Mouse (Mus musculus) ES-E14 (cell line): ENCODE data around the gene Chmp4b. TPM values are rescaled to one million over a fixed set of nuclear protein-coding genes. Genes with fewer than 3 reads are reported as not detected.

ENCODE experiments used
- DNase-seq: peaks from one replicate; pipeline ENCODE4 v3.0.0-alpha.2; 2013; ENCODE audit warnings: low read depth, low spot score
- H3K27ac ChIP-seq: 2 replicates; pipeline ENCODE4 v1.5.1; 2012; ENCODE audit warnings: low read depth, mild to moderate bottlenecking, low read length, moderate library complexity, mixed read lengths; ENCODE audit not compliant: poor library complexity, insufficient read depth, severe bottlenecking
- H3K36me3 ChIP-seq: 2 replicates; pipeline ENCODE4 v1.6.1; 2012; ENCODE audit warnings: mild to moderate bottlenecking, low read length, moderate library complexity, mixed read lengths; ENCODE audit not compliant: control insufficient read depth, poor library complexity, insufficient read depth, severe bottlenecking
- H3K4me1 ChIP-seq, 2 experiments: fragments of 150-350 bp in 1 of 2; sonication (generic) in 1 of 2; 2 replicates each; pipeline ENCODE4 v1.6.1; 2012; ENCODE audit warnings: low read length in 2 of 2, mild to moderate bottlenecking in 1 of 2, mixed read lengths in 1 of 2; ENCODE audit not compliant: control insufficient read depth in 2 of 2, insufficient read depth in 2 of 2, poor library complexity in 1 of 2
- H3K4me3 ChIP-seq, 2 experiments: fragments of 150-350 bp in 1 of 2; sonication (generic) in 1 of 2; 2 replicates each; pipeline ENCODE4 v1.5.1; 2012; ENCODE audit warnings: low read length in 2 of 2, low read depth in 1 of 2, mild to moderate bottlenecking in 1 of 2, mixed read lengths in 1 of 2; ENCODE audit not compliant: insufficient read depth in 1 of 2, poor library complexity in 1 of 2, severe bottlenecking in 1 of 2
- H3K9ac ChIP-seq: 2 replicates; pipeline ENCODE4 v1.6.1; 2012; ENCODE audit warnings: low read depth, mild to moderate bottlenecking, low read length, mixed read lengths; ENCODE audit not compliant: poor library complexity, insufficient read depth, severe bottlenecking
- H3K9me3 ChIP-seq: fragments of 150-350 bp; sonication (generic); 2 replicates; pipeline ENCODE4 v1.6.1; 2012; ENCODE audit warnings: low read depth, mild to moderate bottlenecking, low read length; ENCODE audit not compliant: control insufficient read depth, insufficient read depth
- CHD2 ChIP-seq: IDR thresholded peaks from 2 replicates; pipeline ENCODE4 v1.6.1; 2014; ENCODE audit warnings: mild to moderate bottlenecking, low read depth, low read length, inconsistent platforms
- HCFC1 ChIP-seq: IDR thresholded peaks from 2 replicates; pipeline ENCODE4 v1.6.1; 2012; ENCODE audit warnings: low read length, inconsistent platforms, borderline replicate concordance; ENCODE audit not compliant: insufficient read depth
- MAFK ChIP-seq: IDR thresholded peaks from 2 replicates; pipeline ENCODE4 v1.6.1; 2014; ENCODE audit warnings: mild to moderate bottlenecking, low read depth, low read length, inconsistent platforms; ENCODE audit not compliant: insufficient read depth
- ZC3H11A ChIP-seq: IDR thresholded peaks from 2 replicates; pipeline ENCODE4 v1.6.1; 2012; ENCODE audit warnings: low read depth, mild to moderate bottlenecking, inconsistent platforms, low read length, borderline replicate concordance
- ZNF384 ChIP-seq: IDR thresholded peaks from 2 replicates; pipeline ENCODE4 v1.6.1; 2012; ENCODE audit warnings: low read depth, low read length, inconsistent platforms
- in situ Hi-C, 2 experiments: fragments of 600-800 bp; cut with MboI; formaldehyde crosslinking; loops; one replicate each; pipeline ENCODE4 v1.15.1; 2025; ENCODE audit warnings: low sequenced_read_pairs in 2 of 2, inconsistent platforms in 1 of 2; ENCODE audit not compliant: unreplicated experiment in 2 of 2
- total RNA-seq: library from RNA; depleted of rRNA; stranded (reverse); fragments of 300-350 nt; gene quantifications from 2 replicates; pipeline ENCODE4 v1.2.3, GENCODE M21; 2012

Chmp4b gene
- total RNA-seq, 1 experiment = 94.3 TPM

DNA sequence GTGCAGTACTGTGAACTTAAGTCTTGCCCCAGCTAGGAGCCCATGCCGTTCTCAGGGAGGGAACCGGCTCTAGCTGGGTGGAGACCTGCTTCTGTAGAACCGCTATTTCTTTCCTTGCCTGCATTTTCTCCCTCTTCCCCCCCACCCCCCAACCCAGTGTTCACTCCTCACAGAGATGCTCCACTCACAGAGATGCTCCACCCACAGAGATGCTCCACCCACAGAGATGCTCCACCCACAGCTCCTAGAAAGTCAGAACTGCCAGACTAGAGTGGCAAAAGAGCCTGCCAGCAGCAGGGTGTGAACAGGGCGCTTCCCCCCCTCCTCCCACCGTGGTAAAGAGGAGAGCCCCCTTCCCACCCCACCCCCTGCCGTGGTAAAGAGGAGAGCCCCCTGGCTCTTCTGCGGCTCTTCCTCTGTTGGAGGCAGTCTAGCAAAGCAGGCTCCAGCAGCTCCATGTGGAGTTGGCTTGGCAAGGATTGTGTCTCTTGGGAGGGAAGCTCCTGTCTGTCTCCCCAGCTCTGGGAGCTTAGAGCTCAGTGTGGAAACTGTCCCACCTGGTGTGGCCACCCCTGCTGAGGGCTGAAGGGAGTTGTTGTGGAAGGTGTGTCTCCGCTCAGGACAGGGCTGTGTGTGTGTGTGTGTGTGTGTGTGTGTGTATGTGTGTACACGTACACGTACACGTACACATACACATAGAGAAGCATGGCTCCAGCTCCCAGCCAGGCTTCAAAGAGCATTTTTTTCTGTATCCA, 41.9 kb downstream of the Chmp4b start:
- TF ChIP-seq ZNF384 (no peak), CHD2 (no peak), ZC3H11A (no peak), HCFC1 (no peak), MAFK (no peak)
- peak overlapping the region; percentile 26; the same call in 1 of the 2 replicates for H3K9ac ChIP-seq
- peaks cover 32% of the 10 kb centered on the region for H3K36me3 ChIP-seq
- peak overlapping the region; percentile 45 for H3K27ac ChIP-seq
- no peaks in the 10 kb centered on the region for H3K9me3 ChIP-seq
- H3K4me3 ChIP-seq = peak overlapping the region; percentile 12 to 20; a peak in 1 of 4 replicates
- peak; percentile 66 for DNase-seq
- in situ Hi-C loops = no loop called here
- peaks cover 0 to 8% of the 10 kb centered on the region in 2 experiments; a peak in 2 of 4 replicates for H3K4me1 ChIP-seq

DNA sequence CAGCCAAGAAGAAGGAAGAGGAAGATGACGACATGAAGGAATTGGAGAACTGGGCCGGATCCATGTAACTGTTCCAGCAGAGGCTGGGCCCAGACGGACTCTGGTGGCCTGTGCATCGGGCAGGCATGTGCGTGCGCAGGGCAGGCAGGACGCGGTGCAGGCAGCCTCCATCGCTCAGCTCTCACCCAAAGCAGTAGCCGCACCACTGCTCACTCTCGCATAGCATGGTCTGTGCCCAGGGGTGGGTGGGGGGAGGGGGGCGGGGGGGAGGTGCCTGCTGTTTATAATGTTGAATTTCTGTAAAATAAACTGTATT, 42.4 kb downstream of the Chmp4b start:
- Histone ChIP-seq H3K9me3 (no peaks in the 10 kb centered on the region), H3K27ac (no peak overlapping the region), H3K36me3 (peaks cover 32% of the 10 kb centered on the region), H3K4me1 (peaks cover 0 to 8% of the 10 kb centered on the region in 2 experiments; a peak in 2 of 4 replicates), H3K4me3 (no peak overlapping the region), H3K9ac (no peak overlapping the region)
- in situ Hi-C loops = no loop called here
- no peak for TF ChIP-seq CHD2
- no peak for TF ChIP-seq MAFK
- no peak for TF ChIP-seq ZNF384
- TF ChIP-seq HCFC1 = no peak
- no peak for TF ChIP-seq ZC3H11A
- DNase-seq = no peak

DNA sequence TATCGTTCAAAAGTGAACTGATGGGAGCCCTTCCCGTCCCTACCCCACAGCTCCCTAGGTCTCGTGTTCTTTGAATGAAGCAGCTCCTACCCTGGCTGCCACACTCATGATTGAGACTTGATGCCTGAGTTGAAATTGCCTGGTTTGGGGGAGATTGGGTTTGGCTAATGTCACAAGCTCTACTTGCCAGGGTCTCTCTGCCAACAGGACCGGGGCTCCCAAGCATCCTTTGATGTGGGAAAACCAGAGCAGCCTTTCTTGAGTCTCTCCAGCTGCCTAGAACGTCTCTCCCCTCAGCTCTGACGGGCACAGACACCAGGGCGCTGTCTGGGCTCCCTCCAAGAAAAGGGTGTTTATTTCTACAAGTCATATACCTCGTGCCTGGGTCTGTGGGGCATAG, 44.2 kb downstream of the Chmp4b start:
- H3K4me1 ChIP-seq = peaks cover 0 to 8% of the 10 kb centered on the region in 2 experiments; a peak in 2 of 4 replicates
- no peaks in the 10 kb centered on the region for H3K9me3 ChIP-seq
- TF ChIP-seq ZC3H11A (no peak), HCFC1 (no peak), ZNF384 (no peak), CHD2 (no peak), MAFK (no peak)
- no peak overlapping the region for H3K9ac ChIP-seq
- no peak for DNase-seq
- in situ Hi-C loops = no loop called here
- H3K27ac ChIP-seq = no peak overlapping the region
- H3K36me3 ChIP-seq = peaks cover 25% of the 10 kb centered on the region; the same call in 1 of the 2 replicates
- no peak overlapping the region for H3K4me3 ChIP-seq

DNA sequence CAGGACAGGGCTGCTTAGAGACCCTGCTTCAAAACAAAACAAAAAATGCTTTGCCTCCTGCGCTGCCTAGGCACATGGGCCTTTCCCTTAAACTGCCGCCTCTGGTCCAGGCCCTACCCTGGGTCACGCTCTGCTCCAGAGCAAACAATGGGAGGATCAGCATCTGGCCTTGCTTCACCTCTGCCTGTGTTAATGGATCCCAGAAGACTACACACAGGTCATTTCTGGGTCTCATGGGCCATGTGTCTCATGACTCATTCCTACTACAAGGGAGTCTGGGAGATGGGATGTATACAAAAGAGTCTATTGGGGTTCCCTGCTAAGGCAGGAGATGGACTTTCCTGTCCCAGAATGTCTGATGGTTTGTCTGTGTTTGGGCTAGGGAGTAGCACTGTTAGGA, 45.2 kb downstream of the Chmp4b start:
- peaks cover 22% of the 10 kb centered on the region; the same call in 1 of the 2 replicates for H3K36me3 ChIP-seq
- TF ChIP-seq MAFK (no peak), HCFC1 (no peak), CHD2 (no peak), ZNF384 (no peak)
- H3K9me3 ChIP-seq = no peaks in the 10 kb centered on the region
- DNase-seq = no peak
- H3K4me3 ChIP-seq = no peak overlapping the region
- peaks cover 0 to 8% of the 10 kb centered on the region in 2 experiments; a peak in 2 of 4 replicates for H3K4me1 ChIP-seq
- in situ Hi-C loops = no loop called here
- H3K9ac ChIP-seq = no peak overlapping the region
- H3K27ac ChIP-seq = no peak overlapping the region
